Mouse (Mus musculus) MEL (cell line): ENCODE data around the gene Olfm2. TPM values are rescaled to one million over a fixed set of nuclear protein-coding genes. Genes with fewer than 3 reads are reported as not detected.

Source experiments
- DNase-seq: peaks from one replicate; pipeline ENCODE4 v3.0.0; 2011; ENCODE audit warnings: low read depth, low spot score
- H3K27ac ChIP-seq: 2 replicates; pipeline ENCODE4 v1.5.1; 2012; ENCODE audit warnings: low read depth, mild to moderate bottlenecking, control low read depth, low read length, moderate library complexity; ENCODE audit not compliant: control insufficient read depth
- H3K27me3 ChIP-seq, 2 experiments: fragments of 150-350 bp in 1 of 2; sonication (generic) in 1 of 2; 2 replicates each; pipeline ENCODE4 v1.6.1; 2012; ENCODE audit warnings: low read length in 2 of 2, mild to moderate bottlenecking in 2 of 2, improper control_type of control experiment in 1 of 2, moderate library complexity in 1 of 2; ENCODE audit not compliant: insufficient read depth in 2 of 2, control insufficient read depth in 1 of 2
- H3K36me3 ChIP-seq, 2 experiments: 2 replicates each; pipeline ENCODE4 v1.6.1; 2012 to 2014; ENCODE audit warnings: low read length in 2 of 2, improper control_type of control experiment in 1 of 2, inconsistent platforms in 1 of 2, mild to moderate bottlenecking in 1 of 2; ENCODE audit not compliant: insufficient read depth in 2 of 2, control insufficient read depth in 1 of 2
- H3K4me1 ChIP-seq, 2 experiments: fragments of 150-350 bp in 1 of 2; sonication (generic) in 1 of 2; 2 replicates each; pipeline ENCODE4 v1.6.1; 2012; ENCODE audit warnings: low read length in 2 of 2, improper control_type of control experiment in 1 of 2, mild to moderate bottlenecking in 1 of 2; ENCODE audit not compliant: insufficient read depth in 2 of 2, control insufficient read depth in 1 of 2
- H3K4me3 ChIP-seq, 2 experiments: fragments of 150-350 bp in 1 of 2; sonication (generic) in 1 of 2; 2 replicates each; pipeline ENCODE4 v1.5.1; 2012; ENCODE audit warnings: low read depth in 2 of 2, low read length in 2 of 2, mild to moderate bottlenecking in 2 of 2, moderate library complexity in 2 of 2, control low read depth in 1 of 2, improper control_type of control experiment in 1 of 2; ENCODE audit not compliant: control insufficient read depth in 1 of 2, insufficient read depth in 1 of 2
- H3K79me2 ChIP-seq: 2 replicates; pipeline ENCODE4 v1.6.1; 2012; ENCODE audit warnings: mild to moderate bottlenecking, low read length, moderate library complexity; ENCODE audit not compliant: control insufficient read depth, poor library complexity, insufficient read depth
- H3K9ac ChIP-seq: 2 replicates; pipeline ENCODE4 v1.6.1; 2012; ENCODE audit warnings: low read depth, mild to moderate bottlenecking, control low read depth, low read length, moderate library complexity; ENCODE audit not compliant: control insufficient read depth, poor library complexity, severe bottlenecking
- H3K9me3 ChIP-seq: fragments of 150-350 bp; sonication (generic); replicated peaks from 2 replicates; pipeline ENCODE4 v1.6.1; 2012; ENCODE audit warnings: mild to moderate bottlenecking, low read length, improper control_type of control experiment, moderate library complexity; ENCODE audit not compliant: insufficient read depth
- CHD2 ChIP-seq: IDR thresholded peaks from 2 replicates; pipeline ENCODE4 v1.6.1; 2011; ENCODE audit warnings: low read length, improper control_type of control experiment
- CTCF ChIP-seq, 3 experiments: IDR thresholded peaks in 2 of 3; conservative IDR thresholded peaks in 1 of 3; 2 replicates each; pipeline ENCODE4 v1.5.1; 2011 to 2012; ENCODE audit warnings: low read length in 3 of 3, low read depth in 2 of 3, mild to moderate bottlenecking in 2 of 3, improper control_type of control experiment in 1 of 3, inconsistent platforms in 1 of 3, mixed read lengths in 1 of 3, moderate library complexity in 1 of 3; ENCODE audit not compliant: control insufficient read depth in 1 of 3, insufficient read depth in 1 of 3, poor library complexity in 1 of 3, severe bottlenecking in 1 of 3
- ETS1 ChIP-seq: IDR thresholded peaks from 2 replicates; pipeline ENCODE4 v1.6.1; 2012; ENCODE audit warnings: low read depth, mild to moderate bottlenecking, inconsistent platforms, low read length, improper control_type of control experiment, moderate library complexity
- HCFC1 ChIP-seq: IDR thresholded peaks from 2 replicates; pipeline ENCODE4 v1.6.1; 2012; ENCODE audit warnings: low read depth, mild to moderate bottlenecking, inconsistent platforms, low read length, improper control_type of control experiment, moderate library complexity
- MAFK ChIP-seq: IDR thresholded peaks from 2 replicates; pipeline ENCODE4 v1.6.1; 2011; ENCODE audit warnings: low read depth, mild to moderate bottlenecking, low read length, improper control_type of control experiment, borderline replicate concordance
- MAZ ChIP-seq: IDR thresholded peaks from 2 replicates; pipeline ENCODE4 v1.6.1; 2012; ENCODE audit warnings: low read depth, mild to moderate bottlenecking, inconsistent platforms, low read length, improper control_type of control experiment
- MEF2A ChIP-seq: IDR thresholded peaks from 2 replicates; pipeline ENCODE4 v1.6.1; 2014; ENCODE audit warnings: low read depth, mild to moderate bottlenecking, inconsistent platforms, low read length, improper control_type of control experiment; ENCODE audit not compliant: poor library complexity, insufficient replicate concordance, severe bottlenecking; ENCODE audit errors: extremely low read depth
- POLR2A ChIP-seq, 2 experiments: IDR thresholded peaks; 2 replicates each; pipeline ENCODE4 v1.6.1; 2011 to 2012; ENCODE audit warnings: low read length in 2 of 2, mild to moderate bottlenecking in 2 of 2, control low read depth in 1 of 2, improper control_type of control experiment in 1 of 2, low read depth in 1 of 2, moderate library complexity in 1 of 2; ENCODE audit not compliant: control insufficient read depth in 1 of 2, insufficient read depth in 1 of 2, poor library complexity in 1 of 2
- TBP ChIP-seq: IDR thresholded peaks from 2 replicates; pipeline ENCODE4 v1.8.0; 2011; ENCODE audit warnings: low read depth, low read length, improper control_type of control experiment
- USF2 ChIP-seq, 2 experiments: IDR thresholded peaks; 2 replicates each; pipeline ENCODE4 v1.6.1; 2011 to 2012; ENCODE audit warnings: improper control_type of control experiment in 2 of 2, low read length in 2 of 2, borderline replicate concordance in 1 of 2, inconsistent platforms in 1 of 2, low read depth in 1 of 2, mild to moderate bottlenecking in 1 of 2; ENCODE audit not compliant: insufficient read depth in 1 of 2
- ZC3H11A ChIP-seq: IDR thresholded peaks from 2 replicates; pipeline ENCODE4 v1.6.1; 2012; ENCODE audit warnings: low read depth, mild to moderate bottlenecking, inconsistent platforms, low read length, improper control_type of control experiment
- ZKSCAN1 ChIP-seq: IDR thresholded peaks from 2 replicates; pipeline ENCODE4 v1.6.1; 2012; ENCODE audit warnings: low read depth, mild to moderate bottlenecking, inconsistent platforms, low read length, improper control_type of control experiment, moderate library complexity
- ZMIZ1 ChIP-seq: IDR thresholded peaks from 2 replicates; pipeline ENCODE4 v1.6.1; 2012; ENCODE audit warnings: low read depth, mild to moderate bottlenecking, inconsistent platforms, low read length, improper control_type of control experiment, moderate library complexity
- ZNF384 ChIP-seq: IDR thresholded peaks from 2 replicates; pipeline ENCODE4 v1.6.1; 2012; ENCODE audit warnings: low read depth, mild to moderate bottlenecking, inconsistent platforms, low read length, improper control_type of control experiment
- polyA plus RNA-seq, 2 experiments: library from polyadenylated mRNA; stranded (reverse) in 1 of 2; unstranded in 1 of 2; fragments of >175 nt in 1 of 2; fragments of >200 nt in 1 of 2; gene quantifications; 2 replicates each; pipeline versions ENCODE4 v1.2.1 to v1.2.4; 2012; ENCODE audit warnings: low replicate concordance in 2 of 2, low read depth in 1 of 2; ENCODE audit not compliant: insufficient read length in 2 of 2, insufficient read depth in 1 of 2, missing spikeins in 1 of 2
- total RNA-seq: library from RNA; depleted of rRNA; stranded (reverse); fragments of 300-350 nt; gene quantifications from 2 replicates; pipeline ENCODE4 v1.2.3, GENCODE M21; 2012

Gene Olfm2
- total and polyA plus RNA-seq, 3 experiments = 0.54 to 1.9 TPM; not detected in 1

- Histone ChIP-seq H3K79me2 (peaks cover 66% of the 10 kb centered on the region), H3K4me1 (peaks cover 3 to 16% of the 10 kb centered on the region in 2 experiments), H3K9me3 (no peaks in the 10 kb centered on the region), H3K27me3 (no peaks in the 10 kb centered on the region), H3K9ac (peak overlapping the region; percentile 80), H3K36me3 (peaks cover 10 to 24% of the 10 kb centered on the region in 2 experiments), H3K4me3 (peak overlapping the region; percentile 83 to 93), H3K27ac (no peak overlapping the region)
- peak; percentile 46 to 74; a peak in 3 of 4 replicates for TF ChIP-seq POLR2A (IDR thresholded peaks at IDR 0.05; ENCODE audit: control insufficient read depth in 1 of 2, insufficient read depth in 1 of 2, low read depth in 1 of 2, low read length in 2 of 2, poor library complexity in 1 of 2)
- TF ChIP-seq ZKSCAN1 = no peak
- TF ChIP-seq MEF2A = no peak
- TF ChIP-seq ZMIZ1 = no peak
- peak; percentile 78; the same call in 1 of the 2 replicates for TF ChIP-seq TBP
- no peak for TF ChIP-seq MAZ
- TF ChIP-seq MAFK = no peak
- no peak for TF ChIP-seq ZNF384
- no peak for TF ChIP-seq ETS1
- 0 out of 6 replicates have a peak, but pooled peaks of 1 of the 3 experiments have one; percentile 2 for TF ChIP-seq CTCF (IDR thresholded peaks at IDR 0.05 in 2 of 3, conservative IDR thresholded peaks at IDR 0.05 in 1 of 3; ENCODE audit: control insufficient read depth in 1 of 3, insufficient read depth in 1 of 3, low read depth in 2 of 3, low read length in 3 of 3, poor library complexity in 1 of 3, severe bottlenecking in 1 of 3)
- peak; percentile 100 for DNase-seq
Measured at GRCm38 (mm10) chr9:20642896-20643466, 103.2 kb downstream of the Olfm2 start.

GRCm38 (mm10) chr9:20642101-20642895, 103.9 kb downstream of the Olfm2 start, which contains the start of gene Ubl5:
Ubl5 (plus strand) TSS chr9:20642878.
- no peaks in the 10 kb centered on the region for H3K27me3 ChIP-seq
- no peak within 1 kb of the TSS for H3K27ac ChIP-seq
- peaks cover 66% of the 10 kb centered on the region for H3K79me2 ChIP-seq
- no peak for TF ChIP-seq CTCF (IDR thresholded peaks at IDR 0.05 in 2 of 3, conservative IDR thresholded peaks at IDR 0.05 in 1 of 3; ENCODE audit: control insufficient read depth in 1 of 3, insufficient read depth in 1 of 3, low read depth in 2 of 3, low read length in 3 of 3, poor library complexity in 1 of 3, severe bottlenecking in 1 of 3)
- TF ChIP-seq ZC3H11A = no peak
- no peak for TF ChIP-seq POLR2A (IDR thresholded peaks at IDR 0.05; ENCODE audit: control insufficient read depth in 1 of 2, insufficient read depth in 1 of 2, low read depth in 1 of 2, low read length in 2 of 2, poor library complexity in 1 of 2)
- no peak for TF ChIP-seq CHD2
- no peak for TF ChIP-seq USF2 (IDR thresholded peaks at IDR 0.05; ENCODE audit: borderline replicate concordance in 1 of 2, insufficient read depth in 1 of 2, low read depth in 1 of 2, low read length in 2 of 2)
- no peak for TF ChIP-seq HCFC1
- TF ChIP-seq ZMIZ1 = no peak
- peaks cover 14 to 24% of the 10 kb centered on the region in 2 experiments for H3K36me3 ChIP-seq
- peak within 1 kb of the TSS; percentile 83 to 93 for H3K4me3 ChIP-seq
- H3K9me3 ChIP-seq = no peaks in the 10 kb centered on the region
- DNase-seq = peak; percentile 92
- peak within 1 kb of the TSS; percentile 80 for H3K9ac ChIP-seq
- H3K4me1 ChIP-seq = peaks cover 3 to 16% of the 10 kb centered on the region in 2 experiments
